19 mouse cellular contexts compared by ENCODE assay signal in genomic region chr15:100961561-100961960, GRCm38 (mm10).
DNase-seq lines count a peak whose midpoint lies in the region; ATAC-seq and TF ChIP-seq lines count a peak whose summit lies in the region.
"Had no signal": no experiment of that assay in that cellular context is flagged by ENCODE, and none has a peak within 500 bp of the region (broad histone marks: within the 10 kb centered on the region; RNA-seq: fewer than 3 reads in every experiment).

No protein-coding gene starts in this region.

- H3K9me3 ChIP-seq in forebrain, postnatal 0 days (ENCODE audit: low read length): no peaks in the 10 kb centered on the region
- H3K9me3 ChIP-seq in forebrain, embryonic 13.5 days (replicated peaks): no peaks in the 10 kb centered on the region
- no peaks in the 10 kb centered on the region for H3K9me3 ChIP-seq in stomach, postnatal 0 days (ENCODE audit: control insufficient read depth, low read length)
- H3K9me3 ChIP-seq: embryonic facial prominence, embryonic 12.5 days; heart, embryonic 15.5 days; hindbrain, embryonic 10.5 days; limb, embryonic 10.5 days; liver, embryonic 12.5 days; midbrain, embryonic 10.5 days; neural tube, embryonic 13.5 days had no signal

- ATAC-seq in forebrain, postnatal 0 days: no peak
- ATAC-seq in forebrain, embryonic 13.5 days: no peak
- no peak for ATAC-seq in stomach, postnatal 0 days (ENCODE audit: low FRiP score, low TSS enrichment)
- ATAC-seq: CD4-positive, CD25-positive, alpha-beta regulatory T cell, adult 4 months; inflammation-experienced regulatory T-cells, adult 6 months; liver, embryonic 12.5 days had no signal

- intact Hi-C loops in left cerebral cortex, adult 2 months (cut with DNase I): loop anchor here (2.0 kb wide), 1 partner anchor 39 kb away; no protein-coding TSS in a partner anchor
- intact Hi-C loops in left cerebral cortex, postnatal 25 days (cut with DNase I): loop anchor here (2.0 to 5.0 kb wide), 4 partner anchors 39 to 204 kb away; no protein-coding TSS in a partner anchor

- no peaks in the 10 kb centered on the region for H3K27me3 ChIP-seq in forebrain, postnatal 0 days (ENCODE audit: insufficient read depth, low read length)
- H3K27me3 ChIP-seq in forebrain, embryonic 13.5 days: no peaks in the 10 kb centered on the region
- H3K27me3 ChIP-seq in stomach, postnatal 0 days (ENCODE audit: control insufficient read depth, insufficient read depth, low read length): no peaks in the 10 kb centered on the region
- H3K27me3 ChIP-seq: embryonic facial prominence, embryonic 12.5 days; liver, embryonic 12.5 days; neural tube, embryonic 13.5 days had no signal

- H3K36me3 ChIP-seq in forebrain, postnatal 0 days (ENCODE audit: insufficient read depth): peaks cover 9% of the 10 kb centered on the region; the same call in 1 of the 2 replicates
- H3K36me3 ChIP-seq in forebrain, embryonic 13.5 days (ENCODE audit: poor library complexity, severe bottlenecking): no peaks in the 10 kb centered on the region
- H3K36me3 ChIP-seq in stomach, postnatal 0 days (ENCODE audit: control insufficient read depth, insufficient read depth, low read length): no peaks in the 10 kb centered on the region
- H3K36me3 ChIP-seq: embryonic facial prominence, embryonic 12.5 days; heart, embryonic 15.5 days; hindbrain, embryonic 10.5 days; limb, embryonic 10.5 days; liver, embryonic 12.5 days; midbrain, embryonic 10.5 days had no signal

- H3K4me3 ChIP-seq in forebrain, postnatal 0 days (ENCODE audit: low read depth, low read length): no peak overlapping the region
- no peak overlapping the region for H3K4me3 ChIP-seq in forebrain, embryonic 13.5 days
- no peak overlapping the region for H3K4me3 ChIP-seq in left cerebral cortex, adult 2 months
- no peak overlapping the region for H3K4me3 ChIP-seq in stomach, postnatal 0 days (ENCODE audit: low read depth, low read length)
- H3K4me3 ChIP-seq: embryonic facial prominence, embryonic 12.5 days; heart, adult 2 months; heart, embryonic 15.5 days; hindbrain, embryonic 10.5 days; limb, embryonic 10.5 days; liver, embryonic 12.5 days; midbrain, embryonic 10.5 days; neural tube, embryonic 13.5 days had no signal

- H3K4me2 ChIP-seq in forebrain, postnatal 0 days (ENCODE audit: low read depth): no peak overlapping the region
- no peak overlapping the region for H3K4me2 ChIP-seq in forebrain, embryonic 13.5 days
- H3K4me2 ChIP-seq in stomach, postnatal 0 days (replicated peaks; ENCODE audit: low read depth): no peak overlapping the region
- H3K4me2 ChIP-seq: embryonic facial prominence, embryonic 12.5 days; heart, embryonic 15.5 days; liver, embryonic 12.5 days; lung, embryonic 14.5 days; neural tube, embryonic 13.5 days had no signal

- DNase-seq in forebrain, postnatal 0 days: no peak
- DNase-seq in left cerebral cortex, adult 2 months (ENCODE audit: extremely low spot score in 1 of 2, low spot score in 2 of 2): no peak
- DNase-seq in left cerebral cortex, postnatal 25 days (ENCODE audit: low spot score in 2 of 2): no peak
- DNase-seq in MN1 (ENCODE audit: low spot score): peak; percentile 45
- no peak for DNase-seq in stomach, postnatal 0 days (ENCODE audit: low spot score)
- DNase-seq in layer of hippocampus, adult 18-20 months (ENCODE audit: low spot score in 2 of 2): no peak
- DNase-seq: heart, adult 2 months; kidney, postnatal 10 days; lung, embryonic 14.5 days had no signal

- peak; percentile 42 for TF ChIP-seq CTCF in forebrain, postnatal 0 days (IDR thresholded peaks at IDR 0.05; ENCODE audit: low read depth)
- TF ChIP-seq CTCF in left cerebral cortex, adult 2 months (IDR thresholded peaks at IDR 0.05): peak; percentile 32
- TF ChIP-seq CTCF in stomach, postnatal 0 days (IDR thresholded peaks at IDR 0.05; ENCODE audit: low read depth): 0 out of 2 replicates have a peak, but pooled peaks have one; percentile 25

- no peaks in the 10 kb centered on the region for H3K4me1 ChIP-seq in forebrain, postnatal 0 days (ENCODE audit: insufficient read depth)
- H3K4me1 ChIP-seq in forebrain, embryonic 13.5 days: no peaks in the 10 kb centered on the region
- H3K4me1 ChIP-seq in stomach, postnatal 0 days (replicated peaks; ENCODE audit: control insufficient read depth, insufficient read depth): no peaks in the 10 kb centered on the region
- H3K4me1 ChIP-seq: heart, embryonic 15.5 days; hindbrain, embryonic 10.5 days; limb, embryonic 10.5 days; liver, embryonic 12.5 days; midbrain, embryonic 10.5 days; neural tube, embryonic 13.5 days had no signal

- no peak for TF ChIP-seq EP300 in stomach, postnatal 0 days (optimal IDR thresholded peaks at IDR 0.05)

- no peak overlapping the region for H3K27ac ChIP-seq in forebrain, postnatal 0 days (ENCODE audit: low read depth, low read length)
- no peak overlapping the region for H3K27ac ChIP-seq in forebrain, embryonic 13.5 days
- peak overlapping the region; percentile 87 for H3K27ac ChIP-seq in left cerebral cortex, adult 2 months
- H3K27ac ChIP-seq in stomach, postnatal 0 days (replicated peaks): no peak overlapping the region
- H3K27ac ChIP-seq: embryonic facial prominence, embryonic 12.5 days; heart, adult 2 months; heart, embryonic 15.5 days; hindbrain, embryonic 10.5 days; limb, embryonic 10.5 days; liver, embryonic 12.5 days; midbrain, embryonic 10.5 days; neural tube, embryonic 13.5 days had no signal

- H3K9ac ChIP-seq in forebrain, postnatal 0 days: no peak overlapping the region
- H3K9ac ChIP-seq in forebrain, embryonic 13.5 days: no peak overlapping the region
- no peak overlapping the region for H3K9ac ChIP-seq in stomach, postnatal 0 days (ENCODE audit: low read length)
- H3K9ac ChIP-seq: embryonic facial prominence, embryonic 12.5 days; heart, embryonic 15.5 days; liver, embryonic 12.5 days; lung, embryonic 14.5 days; neural tube, embryonic 13.5 days had no signal

- WGBS in forebrain, postnatal 0 days: 78% methylated on average over 4 of the region's 4 CpGs
- 81% methylated on average over 4 of the region's 4 CpGs for WGBS in forebrain, embryonic 13.5 days
- WGBS in stomach, postnatal 0 days: 64% methylated on average over 4 of the region's 4 CpGs
